23 mouse cellular contexts compared by ENCODE assay signal in the genomic region with DNA sequence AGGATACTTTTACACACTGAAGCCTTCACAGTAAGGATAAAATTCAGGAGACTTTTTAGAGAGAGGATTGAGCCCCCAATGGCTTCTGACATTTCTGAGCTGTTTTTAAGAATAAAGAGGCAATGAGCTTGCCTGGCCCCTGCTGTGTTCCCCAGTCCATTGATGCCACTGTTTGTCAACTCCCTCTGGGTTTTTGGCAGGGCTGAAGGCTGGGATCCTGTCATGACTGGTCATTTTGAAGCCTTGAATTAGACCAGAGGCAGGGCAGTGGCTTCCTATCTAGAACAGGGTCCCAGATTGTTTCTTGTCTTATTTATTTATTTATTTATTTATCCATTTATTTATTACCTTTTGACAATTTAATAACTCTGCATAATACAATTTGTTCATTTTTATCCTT. TPM values are rescaled to one million over a fixed set of nuclear protein-coding genes. Genes with fewer than 3 reads are reported as not detected.
"Had no signal": no experiment of that assay in that cellular context is flagged by ENCODE, and none has a peak within 500 bp of the region (broad histone marks: within the 10 kb centered on the region; RNA-seq: fewer than 3 reads in every experiment).

No protein-coding gene starts in this region.

- H3K36me3 ChIP-seq: limb, embryonic 10.5 days; limb, embryonic 13.5 days; liver, embryonic 12.5 days; liver, embryonic 15.5 days; lung, embryonic 15.5 days; midbrain, embryonic 10.5 days; midbrain, embryonic 13.5 days; neural tube, embryonic 13.5 days; stomach, embryonic 15.5 days had no signal

- H3K9me3 ChIP-seq: limb, embryonic 10.5 days; limb, embryonic 13.5 days; liver, embryonic 12.5 days; liver, embryonic 15.5 days; lung, embryonic 15.5 days; megakaryocyte, embryonic 14.5 days; midbrain, embryonic 10.5 days; midbrain, embryonic 13.5 days; neural tube, embryonic 13.5 days; stomach, embryonic 15.5 days had no signal

- H3K4me1 ChIP-seq: liver, embryonic 12.5 days; liver, embryonic 15.5 days; lung, embryonic 15.5 days; megakaryocyte, embryonic 14.5 days; stomach, embryonic 15.5 days had no signal

- H3K27ac ChIP-seq: kidney, postnatal 0 days; left cerebral cortex, adult 2 months; limb, embryonic 10.5 days; limb, embryonic 13.5 days; liver, embryonic 12.5 days; liver, embryonic 15.5 days; lung, embryonic 15.5 days; midbrain, embryonic 10.5 days; midbrain, embryonic 13.5 days; neural tube, embryonic 13.5 days; stomach, embryonic 15.5 days had no signal

- DNase-seq: kidney, postnatal 25 days; layer of hippocampus, postnatal 36 days; liver; lung, adult 18-20 months; lung, postnatal 10 days; lung, postnatal 36 days; right cerebral cortex, postnatal 25 days; spleen, adult 18-20 months; thymus, postnatal 25 days had no signal

- H3K4me3 ChIP-seq: left cerebral cortex, adult 2 months; limb, embryonic 10.5 days; limb, embryonic 13.5 days; liver, embryonic 12.5 days; liver, embryonic 15.5 days; lung, embryonic 15.5 days; megakaryocyte, embryonic 14.5 days; midbrain, embryonic 10.5 days; midbrain, embryonic 13.5 days; myocyte; neural tube, embryonic 13.5 days; stomach, embryonic 15.5 days had no signal

RNA-seq across cellular contexts. Expression of a gene that starts 6.2 kb away (rescaled TPM):
- total RNA-seq: monocyte, adult 5-6 weeks had no signal
